Mouse (Mus musculus): ENCODE data around the gene Acox2.

The Acox2 gene

DNA sequence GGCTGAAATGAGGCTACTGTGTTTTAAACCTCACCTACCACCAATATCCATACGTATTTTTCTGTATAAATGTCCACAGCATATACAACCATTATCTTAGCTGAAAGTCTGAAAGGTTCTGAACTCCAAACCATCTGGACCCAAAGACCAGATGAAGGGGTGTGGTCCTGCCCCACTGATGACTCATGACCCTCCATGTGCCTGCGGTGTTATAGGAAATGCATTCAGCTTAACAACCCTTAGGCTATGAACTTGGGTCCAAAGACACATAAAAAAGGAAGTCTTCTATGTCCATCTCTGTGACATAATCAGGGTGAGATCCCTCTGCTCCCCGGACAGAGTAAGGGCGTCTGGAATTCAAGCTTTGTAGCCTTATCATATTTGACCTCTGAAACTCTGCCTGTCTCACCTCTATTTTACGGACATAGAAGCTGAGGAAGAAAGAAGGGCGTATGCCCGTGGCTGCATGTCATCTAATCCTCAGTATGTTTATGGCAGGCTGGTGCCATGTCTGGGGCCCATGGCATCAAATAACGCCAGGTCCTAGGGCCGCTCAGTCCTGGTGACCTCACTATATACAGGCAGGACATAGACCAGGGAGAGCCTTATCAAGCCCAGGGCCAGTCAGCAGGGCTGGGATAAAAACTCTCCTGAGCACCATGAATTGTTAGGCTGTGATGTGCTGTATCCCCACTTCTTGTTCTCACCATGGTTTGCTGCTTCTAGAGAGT is 8.8 kb downstream of the Acox2 start:
- no peak for DNase-seq (ENCODE audit: low spot score in 2 of 2)

DNA sequence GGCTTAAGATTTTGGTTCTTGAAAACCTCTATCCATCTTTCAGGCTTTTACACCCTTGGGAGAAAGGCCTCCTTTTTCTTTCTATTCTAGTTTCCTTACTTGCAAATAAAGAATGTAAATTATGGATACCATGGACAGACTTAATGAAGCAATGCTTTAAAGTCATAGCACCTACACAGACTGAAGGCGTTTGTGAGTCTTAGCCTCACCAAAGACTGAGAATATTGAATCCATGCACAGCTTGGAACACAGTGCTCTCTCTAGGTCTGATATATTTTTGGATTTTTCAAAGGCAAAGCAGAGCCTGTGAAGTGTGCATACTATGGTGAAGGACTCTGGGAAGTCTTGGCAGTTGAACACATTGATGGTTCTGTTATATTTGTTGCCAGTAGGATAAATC is 9.9 kb downstream of the Acox2 start:
- DNase-seq (ENCODE audit: low spot score in 2 of 2): no peak

DNA sequence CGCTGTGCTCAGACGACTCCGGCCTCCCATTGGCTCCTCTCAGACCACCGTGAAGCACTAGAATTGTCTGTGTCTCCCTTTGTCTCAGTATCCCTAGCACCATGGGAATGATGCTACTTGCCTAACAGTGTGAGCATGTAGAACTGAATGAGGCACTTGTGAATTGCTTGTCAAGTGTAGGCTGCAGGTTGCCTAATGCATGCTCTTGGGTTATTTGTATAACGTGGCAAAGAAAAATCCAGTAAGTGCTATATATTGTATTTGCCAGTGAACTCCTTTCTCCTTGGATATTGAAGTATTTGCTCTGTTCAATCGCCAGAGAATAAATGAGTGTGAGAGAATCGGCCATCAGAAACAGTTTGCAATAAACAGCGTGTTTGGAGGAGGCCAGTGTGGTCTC is 12.3 kb downstream of the Acox2 start:
- DNase-seq (ENCODE audit: low spot score in 2 of 2): no peak

DNA sequence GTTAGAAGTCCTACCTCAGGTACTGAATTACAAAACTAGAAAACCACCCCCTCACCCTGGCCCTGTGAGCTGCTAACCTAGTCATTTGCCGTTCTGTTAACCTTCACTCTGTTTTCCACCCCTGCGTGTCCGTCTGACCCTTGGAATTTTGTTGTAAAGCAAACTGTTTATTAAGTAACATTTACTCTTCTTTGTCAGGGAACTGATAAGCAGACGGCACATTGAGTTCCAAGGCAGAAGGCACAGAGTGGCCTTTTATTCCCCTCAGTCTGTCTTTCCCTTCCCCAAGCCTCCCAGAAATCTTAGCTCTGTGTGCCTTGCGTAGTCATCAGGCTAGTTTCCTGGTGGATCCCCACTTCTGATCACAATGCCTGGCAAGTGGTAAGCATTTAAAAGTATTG is 14.9 kb downstream of the Acox2 start:
- no peak for DNase-seq (ENCODE audit: low spot score in 2 of 2)

DNA sequence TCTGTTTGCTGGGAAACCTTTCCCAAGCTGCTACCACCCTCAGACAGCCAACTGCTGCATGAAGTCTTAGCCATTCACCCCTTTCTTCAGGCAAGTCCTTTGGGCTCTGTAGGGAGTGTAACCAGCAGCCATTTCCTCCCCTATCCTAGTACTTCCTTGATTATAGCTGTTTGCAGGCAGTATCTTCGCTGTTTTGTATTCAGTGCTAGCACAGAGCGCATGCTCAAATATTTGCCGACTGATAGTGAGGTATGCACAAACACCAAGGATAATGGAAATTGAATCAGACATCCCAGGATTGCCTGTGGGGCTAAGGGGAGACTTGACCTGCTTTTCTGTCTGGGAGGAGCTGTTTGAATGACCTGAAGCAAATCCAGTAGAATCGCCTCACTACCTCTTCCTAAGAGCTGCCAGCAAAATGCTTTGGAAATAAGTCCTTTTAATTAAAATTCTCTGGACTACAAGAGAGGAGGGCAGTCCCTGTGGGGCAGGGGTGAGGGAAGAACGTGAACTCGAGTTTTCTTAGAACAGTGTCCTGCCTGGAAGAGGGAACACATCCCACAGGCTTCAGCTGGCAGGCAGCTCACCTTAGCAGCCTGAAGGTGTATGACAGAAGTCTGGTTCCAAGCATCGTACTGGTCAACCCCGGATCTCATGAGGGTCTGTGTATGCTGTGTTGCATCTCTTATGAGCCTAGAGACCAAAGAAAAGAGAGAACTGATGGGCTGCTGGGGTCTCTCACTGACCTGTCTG is 15.8 kb downstream of the Acox2 start:
- DNase-seq (ENCODE audit: low spot score in 2 of 2): no peak

DNA sequence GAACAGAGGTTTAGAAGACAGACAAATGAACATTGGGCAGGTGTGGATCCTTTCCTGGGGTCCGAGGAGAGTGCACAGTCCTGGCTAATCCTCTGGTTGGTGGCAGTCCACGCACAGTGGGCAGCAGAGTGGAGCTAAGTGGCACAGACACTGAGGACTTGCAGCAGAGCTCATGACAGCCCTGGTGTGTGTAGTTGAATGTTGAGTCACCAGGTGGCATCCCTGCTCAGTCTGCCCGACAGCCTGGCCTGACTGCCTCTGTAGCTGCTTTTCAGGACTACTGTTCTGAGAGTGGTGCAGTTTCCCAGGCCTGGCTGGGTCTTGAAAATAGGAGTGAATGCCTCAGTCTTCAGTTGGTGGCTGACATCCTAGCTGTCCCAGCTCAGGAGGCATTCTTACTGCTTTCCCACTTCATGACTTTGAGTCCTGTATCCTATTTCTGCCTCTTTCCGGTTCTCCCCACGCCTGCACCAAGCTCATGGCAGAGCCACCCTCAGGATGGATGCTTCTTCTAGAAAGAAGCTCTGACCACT is 16.7 kb downstream of the Acox2 start:
- no peak for DNase-seq (ENCODE audit: low spot score in 2 of 2)

DNA sequence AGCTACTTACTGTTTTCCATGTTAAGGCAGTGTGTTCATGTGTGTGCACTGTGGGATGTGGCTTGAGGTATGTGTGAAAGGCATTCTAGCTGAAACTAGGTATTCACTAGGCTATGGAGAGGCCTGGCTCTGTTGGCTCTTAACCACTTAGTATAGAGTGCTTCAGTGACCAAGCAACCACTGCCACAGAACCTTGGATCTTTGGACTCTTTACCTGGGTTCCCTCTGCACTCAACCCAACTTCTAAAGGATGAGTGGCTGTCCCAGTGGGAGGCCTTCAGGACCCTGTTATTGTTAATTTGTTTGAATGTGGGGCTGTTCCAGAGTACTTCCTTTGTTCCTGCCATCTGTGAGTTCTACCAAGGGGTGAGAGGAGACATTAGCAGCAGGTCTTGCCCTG is 17.3 kb downstream of the Acox2 start:
- no peak for DNase-seq (ENCODE audit: low spot score in 2 of 2)

DNA sequence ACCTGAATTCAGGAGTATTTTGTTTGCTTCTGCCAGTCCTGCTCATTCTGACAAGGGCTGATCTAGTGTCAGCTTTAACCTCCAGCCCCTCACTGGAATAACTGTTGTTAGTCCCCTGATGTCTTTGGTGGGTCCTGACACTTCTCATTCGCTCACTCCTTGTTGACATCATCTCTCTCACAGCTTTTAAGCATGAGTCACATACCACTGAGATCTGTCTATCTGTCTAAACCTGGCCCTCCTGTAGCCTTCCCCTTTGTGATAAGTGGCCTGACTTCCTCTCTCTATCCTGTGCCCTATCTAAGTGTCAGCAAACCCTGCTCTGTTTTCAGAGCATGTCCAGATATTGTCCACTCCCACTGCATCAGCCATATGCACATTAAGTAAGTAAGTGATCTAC is 25.9 kb downstream of the Acox2 start:
- DNase-seq (ENCODE audit: low spot score in 2 of 2): no peak

DNA sequence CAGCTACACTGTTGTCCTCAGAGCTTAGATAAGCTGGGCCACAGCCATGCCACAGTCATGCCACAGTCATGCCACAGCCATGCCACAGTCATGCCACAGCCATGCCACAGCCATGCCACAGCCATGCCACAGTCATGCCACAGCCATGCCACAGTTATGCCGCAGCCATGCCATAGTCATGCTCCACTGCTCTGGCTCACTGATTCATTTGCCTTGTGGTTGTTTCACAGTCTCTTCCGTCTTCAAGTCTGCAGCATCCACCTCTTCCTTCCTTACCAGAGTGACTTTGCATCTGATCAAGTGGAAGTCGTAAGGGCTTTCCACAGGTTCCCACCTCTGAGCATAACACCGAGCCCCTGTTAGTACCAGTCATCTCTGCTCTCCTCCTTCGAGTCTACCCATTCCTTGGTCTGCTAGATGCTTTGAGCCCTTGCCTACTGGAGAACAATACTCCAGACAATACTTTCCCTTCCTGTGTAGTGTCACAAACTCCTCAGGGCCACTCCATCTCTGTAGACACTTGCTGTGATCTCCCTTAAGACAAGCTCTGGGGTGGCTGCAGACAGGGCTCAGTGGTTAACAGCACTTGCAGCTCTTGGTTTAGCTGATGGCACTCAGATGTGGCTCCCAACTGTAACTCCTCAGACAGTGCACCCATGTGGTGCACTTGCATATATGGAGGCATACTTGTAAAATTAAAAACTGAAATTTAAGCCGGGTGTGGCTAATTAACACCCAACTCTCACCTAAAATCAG is 26.8 kb downstream of the Acox2 start:
- no peak for DNase-seq (ENCODE audit: low spot score in 2 of 2)

DNA sequence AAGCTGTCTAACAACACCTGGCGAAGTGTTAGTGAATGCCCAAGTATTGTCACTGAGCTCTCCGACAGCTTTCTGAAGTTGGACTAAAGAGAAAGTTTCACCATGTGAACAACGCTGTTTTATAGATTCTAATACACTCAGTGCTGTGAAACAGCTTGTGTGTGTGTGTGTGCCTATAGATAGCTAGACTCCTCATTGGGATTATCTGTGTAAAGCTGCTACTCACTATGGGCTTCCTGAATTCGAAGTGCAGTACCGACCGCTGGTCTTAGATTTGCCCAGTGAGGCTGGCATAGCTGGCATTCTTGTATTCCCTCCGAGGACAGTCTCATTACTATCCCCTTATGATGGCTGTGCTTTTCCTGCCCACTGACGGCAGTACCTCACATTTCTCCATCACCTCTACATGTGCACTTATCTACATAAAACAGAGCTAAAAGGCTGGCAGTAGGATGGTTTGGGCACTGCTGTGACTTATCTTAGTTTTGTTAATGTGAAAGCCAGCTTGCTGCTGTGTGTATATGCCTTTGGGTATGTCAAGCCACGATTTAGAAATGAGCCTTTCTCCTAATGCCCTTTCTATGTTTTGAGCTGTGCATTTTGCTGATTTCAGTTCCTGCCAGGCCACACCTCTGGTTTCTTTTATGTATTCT is 29.7 kb downstream of the Acox2 start:
- no peak for DNase-seq (ENCODE audit: low spot score in 2 of 2)

DNA sequence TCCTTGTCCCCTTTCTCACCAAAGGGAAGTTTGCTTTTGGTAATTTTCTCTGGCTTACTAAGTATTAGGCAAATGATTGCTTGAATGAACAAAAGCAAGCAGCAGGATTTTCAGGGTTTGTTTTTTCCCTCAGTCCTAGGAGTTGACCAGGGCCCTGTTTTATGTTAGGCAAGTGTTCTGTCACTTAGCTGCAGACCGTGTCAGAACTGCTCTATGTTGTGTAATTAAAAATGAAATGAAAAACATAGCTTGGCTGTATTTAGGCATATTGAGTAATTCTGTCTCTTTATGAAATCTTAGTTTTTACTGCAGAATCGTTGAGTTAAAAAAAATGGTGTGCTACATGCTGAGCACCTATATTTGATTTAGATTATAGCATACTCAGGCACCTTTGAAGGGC is 34.3 kb downstream of the Acox2 start:
- DNase-seq (ENCODE audit: low spot score in 2 of 2): no peak

DNA sequence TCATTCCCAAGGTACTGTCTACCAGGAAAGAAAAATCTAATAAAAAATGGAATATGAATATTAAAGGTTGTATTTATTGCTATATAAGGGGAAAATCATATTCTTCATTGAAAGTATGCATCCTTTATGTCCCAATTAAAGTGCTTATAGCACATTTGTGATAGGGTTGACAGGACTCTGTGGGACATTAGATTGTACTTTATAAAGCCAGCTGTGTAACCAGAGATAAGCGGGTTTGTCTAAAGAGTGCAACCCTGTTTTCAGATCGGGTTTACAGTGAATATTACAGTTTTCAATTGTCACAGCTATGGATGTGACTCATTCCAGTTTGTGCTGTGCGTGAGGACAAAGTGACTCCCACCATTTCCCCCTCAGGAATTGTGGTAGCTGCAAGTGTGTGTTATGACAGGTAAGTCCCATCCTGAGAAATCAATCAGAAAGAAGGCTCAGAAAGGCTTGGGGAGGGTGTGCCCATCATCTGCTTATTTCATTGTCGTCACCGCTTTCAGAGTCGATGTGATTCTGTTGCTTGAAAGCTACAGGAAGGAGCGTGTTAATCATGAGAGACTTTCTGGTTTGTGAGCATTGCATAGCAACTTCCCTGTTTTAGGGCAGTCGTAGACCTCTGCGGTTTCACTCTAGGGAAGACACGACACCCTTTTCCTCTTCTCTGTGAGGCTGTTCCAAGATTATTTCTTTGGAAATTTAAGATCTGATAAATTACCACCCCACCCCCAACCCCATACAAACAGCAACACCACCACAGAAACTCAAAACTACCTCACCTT is 35.5 kb downstream of the Acox2 start:
- no peak for DNase-seq (ENCODE audit: low spot score in 2 of 2)

DNA sequence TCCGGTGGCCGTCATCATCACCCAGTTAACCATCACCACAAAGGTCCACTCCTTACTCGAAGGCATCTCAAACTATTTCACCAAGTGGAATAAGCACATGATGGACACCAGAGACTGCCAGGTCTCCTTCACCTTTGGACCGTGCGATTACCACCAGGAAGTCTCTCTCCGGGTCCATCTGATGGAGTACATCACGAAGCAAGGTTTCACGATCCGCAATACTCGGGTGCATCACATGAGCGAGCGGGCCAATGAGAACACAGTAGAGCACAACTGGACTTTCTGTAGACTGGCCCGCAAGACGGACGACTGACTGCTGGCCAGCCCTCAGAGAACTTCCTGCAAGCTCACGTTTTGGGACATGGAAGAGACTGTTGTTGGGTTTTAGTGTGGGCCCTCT is 36.6 kb downstream of the Acox2 start:
- no peak for DNase-seq (ENCODE audit: low spot score in 2 of 2)

DNA sequence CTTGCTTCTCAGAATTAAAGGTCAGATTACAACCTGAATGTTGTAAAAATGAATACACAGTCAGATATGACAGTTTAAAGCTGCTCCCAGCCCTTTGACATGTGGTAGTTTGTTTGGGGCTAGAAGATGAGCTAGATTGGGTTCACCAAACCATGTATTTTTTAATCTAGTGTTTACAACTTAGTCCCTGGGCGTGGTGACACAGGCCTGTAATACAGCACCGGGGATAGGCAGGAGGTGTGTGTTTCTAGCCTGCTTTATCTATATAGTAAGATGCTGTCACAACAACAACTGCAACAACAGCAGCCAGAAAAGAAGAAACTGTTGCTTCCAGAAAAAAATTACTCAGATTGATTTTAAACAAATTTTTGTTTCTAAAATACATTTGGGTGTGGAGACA is 38.2 kb downstream of the Acox2 start:
- no peak for DNase-seq (ENCODE audit: low spot score in 2 of 2)

DNA sequence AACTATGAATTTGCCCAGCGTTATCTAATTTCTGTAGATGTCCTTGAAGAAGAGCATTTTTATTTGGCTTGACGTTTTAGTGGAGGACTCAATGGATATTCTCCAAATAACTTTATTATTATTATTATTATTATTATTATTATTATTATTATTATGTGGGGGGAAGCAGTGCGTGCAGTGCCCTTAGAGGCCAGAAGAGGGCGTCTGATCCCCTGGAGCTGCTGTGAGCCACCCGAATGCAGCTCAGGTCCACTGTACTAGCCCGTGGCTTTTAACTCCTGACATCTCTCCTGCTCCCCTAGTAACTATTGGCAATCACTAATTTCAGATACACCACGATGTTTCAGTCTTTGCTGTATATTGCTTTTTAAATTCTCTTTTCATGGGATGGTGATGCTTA is 38.8 kb downstream of the Acox2 start:
- DNase-seq (ENCODE audit: low spot score in 2 of 2): no peak

DNA sequence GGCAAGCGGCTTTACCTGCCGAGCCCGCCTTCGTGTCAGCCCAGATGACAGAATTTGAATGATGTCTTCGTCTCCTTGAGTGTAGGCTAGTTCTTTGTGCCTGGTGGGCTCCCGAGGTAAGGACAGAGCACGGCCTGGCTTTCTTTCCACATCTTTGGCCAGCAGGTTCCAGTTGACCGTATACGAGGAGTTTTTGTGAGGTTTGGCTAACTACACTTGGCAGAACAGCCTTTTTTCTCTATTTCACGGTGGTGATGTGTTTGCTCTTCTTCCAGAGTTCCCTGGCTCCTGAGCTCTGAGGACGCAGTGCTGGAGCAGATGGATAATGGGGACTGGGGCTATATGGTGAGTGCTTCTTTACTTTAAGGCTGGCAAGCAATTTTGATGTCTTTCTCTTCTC is 39.3 kb downstream of the Acox2 start:
- no peak for DNase-seq (ENCODE audit: low spot score in 2 of 2)

DNA sequence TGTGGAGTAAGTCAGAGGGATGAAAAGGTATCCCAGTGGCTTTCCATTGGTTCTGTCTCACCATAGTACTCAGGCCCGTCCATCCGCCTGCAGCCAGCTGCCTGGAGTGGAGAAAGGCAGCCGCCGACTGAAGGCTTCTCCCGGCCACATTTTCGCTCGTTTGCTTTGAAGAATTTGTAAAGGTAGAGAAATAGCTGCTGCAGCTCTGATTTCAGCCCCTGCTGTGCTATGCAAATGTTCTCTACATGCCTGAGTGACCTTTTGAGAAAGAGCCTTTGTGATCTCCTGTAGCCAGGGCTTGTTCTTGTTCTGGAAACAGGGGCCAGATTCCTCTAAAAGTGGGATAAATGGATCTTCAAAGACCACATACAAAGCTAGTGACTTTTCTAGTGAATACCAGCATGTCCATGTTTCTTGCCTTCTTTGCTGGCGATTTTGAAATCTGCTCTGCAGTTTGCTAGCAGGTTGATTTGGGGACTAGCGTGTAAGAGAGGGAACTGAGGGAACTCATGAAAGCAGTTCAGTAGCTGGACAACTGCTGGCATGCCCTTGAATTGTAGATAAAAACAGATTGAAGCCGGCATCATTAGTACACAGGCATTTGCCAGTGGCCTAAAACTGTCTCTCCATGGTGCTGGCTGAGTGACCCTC is 40.3 kb downstream of the Acox2 start:
- DNase-seq (ENCODE audit: low spot score in 2 of 2): no peak

DNA sequence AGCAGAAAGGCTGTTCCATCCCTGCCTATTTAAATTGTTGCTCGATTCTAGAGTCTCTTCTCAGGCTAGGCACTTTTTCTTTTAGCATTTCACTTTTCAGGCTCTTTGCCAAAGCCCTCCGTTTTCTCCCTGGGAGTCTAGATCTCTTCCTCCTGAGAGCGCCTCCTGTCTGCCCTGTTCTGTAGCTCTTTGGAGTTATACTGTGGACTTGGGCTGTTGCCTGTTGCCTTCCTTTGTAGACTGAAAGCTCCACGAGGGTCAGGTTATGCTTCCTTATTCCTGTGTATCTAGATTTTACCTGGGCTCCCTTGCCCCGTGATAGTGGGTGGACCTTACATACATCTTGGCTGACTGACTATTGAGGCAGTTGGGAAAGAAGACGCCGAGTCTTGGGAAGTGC is 40.9 kb downstream of the Acox2 start:
- no peak for DNase-seq (ENCODE audit: low spot score in 2 of 2)

DNA sequence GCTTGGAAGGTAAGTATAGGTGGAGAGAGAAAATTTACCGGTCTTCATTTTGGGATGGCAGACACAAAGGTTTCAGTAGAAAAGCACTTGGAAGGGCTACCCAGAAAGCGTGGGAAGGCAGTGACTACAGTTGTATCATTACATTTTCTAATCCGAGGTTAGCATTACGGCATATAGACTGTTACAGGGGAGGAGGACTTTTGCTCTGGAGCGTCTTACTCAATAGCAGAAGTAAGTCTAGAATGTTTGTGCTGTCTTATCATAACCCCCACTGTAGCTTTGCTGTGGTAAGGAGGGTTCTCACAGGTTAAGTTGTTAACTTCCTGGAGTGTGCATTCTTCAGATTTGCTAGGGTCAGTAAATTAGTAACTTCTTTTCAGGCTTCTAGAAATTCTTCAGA is 43.1 kb downstream of the Acox2 start:
- no peak for DNase-seq (ENCODE audit: low spot score in 2 of 2)

DNA sequence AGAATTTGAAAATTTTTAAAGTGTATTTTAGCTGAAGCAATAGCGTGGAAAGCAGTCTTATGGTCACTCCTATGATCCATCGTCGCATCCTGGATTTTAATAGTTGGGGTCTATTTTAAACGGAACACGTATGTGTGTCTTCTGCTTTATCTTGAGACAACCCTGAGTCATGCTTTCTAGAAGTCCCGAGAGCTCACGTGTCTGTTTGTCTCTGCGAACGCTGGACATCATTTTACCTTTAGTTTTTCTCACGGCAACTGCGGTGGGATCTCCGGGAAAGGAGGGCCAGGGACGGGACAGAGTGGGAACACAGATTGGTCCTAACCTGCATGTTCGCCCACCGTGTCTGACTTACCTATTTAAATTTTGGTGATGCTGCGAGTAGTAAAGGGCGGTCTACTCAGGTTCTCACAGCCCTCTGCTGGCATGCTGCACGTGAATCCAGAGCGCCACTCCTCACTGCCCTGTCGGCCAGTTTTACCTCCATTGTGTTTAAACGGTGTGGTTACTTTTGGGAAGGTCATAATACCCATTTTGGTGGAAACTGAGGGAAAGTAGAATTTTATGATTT is 43.9 kb downstream of the Acox2 start:
- no peak for DNase-seq (ENCODE audit: low spot score in 2 of 2)
